Mouse (Mus musculus): ENCODE results near the gene Prmt8. TPM values are rescaled to one million over a fixed set of nuclear protein-coding genes. Genes with fewer than 3 reads are reported as not detected.
A peak's percentile ranks its signal among the peaks of the same experiment; 100 is the strongest.

The Prmt8 gene
- polyA plus RNA-seq (2015; fragmentation: Nextera tagmentation; extraction: Ambion mirVana) = 0.05 and 0.10 TPM in 2 replicates

- H3K27me3 ChIP-seq = peaks cover 87% of the 10 kb centered on the region
- no peaks in the 10 kb centered on the region for H3K9me3 ChIP-seq (replicated peaks)
- peak within 1 kb of the TSS; percentile 89 for H3K4me2 ChIP-seq
- no peak within 1 kb of the TSS for H3K27ac ChIP-seq
- 1% methylated on average over 28 of the region's 42 CpGs for WGBS
- H3K9ac ChIP-seq = no peak within 1 kb of the TSS
- no peak for ATAC-seq (replicated peaks; ENCODE audit: low FRiP score)
- H3K4me3 ChIP-seq (replicated peaks) = peak within 1 kb of the TSS; percentile 45
- H3K4me1 ChIP-seq = peaks cover 40% of the 10 kb centered on the region
- no peaks in the 10 kb centered on the region for H3K36me3 ChIP-seq
Measured at GRCm38 (mm10) chr6:127769275-127770156, at the start of gene Prmt8. Gene Prmt8, minus strand, starts transcription at chr6:127769472.

DNA sequence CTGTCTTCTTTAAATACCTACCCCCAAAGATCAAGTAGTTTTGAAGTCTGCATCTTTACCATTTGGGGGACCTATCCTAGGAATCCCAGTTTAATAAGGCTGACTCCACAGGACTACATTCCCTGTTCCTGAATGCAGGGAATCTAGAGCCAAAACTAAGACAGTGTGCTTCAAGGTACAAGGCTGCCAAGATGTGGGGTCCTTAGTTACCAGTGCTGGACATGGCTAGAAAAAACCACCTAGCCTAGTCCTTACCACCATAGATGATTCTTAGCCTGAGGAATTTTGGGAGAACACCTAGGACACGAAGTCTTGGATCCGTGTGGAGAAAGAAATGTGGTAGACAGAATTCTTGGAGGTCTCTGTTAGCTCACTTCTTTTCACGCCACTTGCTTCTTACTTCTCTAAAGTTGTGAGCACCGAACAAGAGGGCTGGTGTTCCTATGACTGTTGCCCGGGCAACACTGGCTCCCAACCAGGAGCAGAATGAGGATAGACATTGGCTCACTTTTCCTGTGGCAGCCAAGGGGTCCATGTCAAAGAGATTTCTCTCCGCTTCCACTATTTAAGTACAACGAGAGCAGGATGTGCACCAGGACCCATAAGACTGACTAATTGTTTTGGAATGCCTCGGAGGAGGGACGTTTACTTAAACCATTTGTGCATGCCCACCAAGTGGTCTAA lies 33.9 kb upstream of the Prmt8 start:
- Histone ChIP-seq H3K4me1 (0 out of 2 replicates have a peak, but pooled peaks cover 8% of the 10 kb centered on the region), H3K27ac (no peak overlapping the region), H3K27me3 (no peaks in the 10 kb centered on the region), H3K4me2 (no peak overlapping the region), H3K4me3 (replicated peaks) (no peak overlapping the region), H3K9ac (no peak overlapping the region), H3K9me3 (replicated peaks) (no peaks in the 10 kb centered on the region), H3K36me3 (no peaks in the 10 kb centered on the region)
- ATAC-seq (replicated peaks; ENCODE audit: low FRiP score) = no peak
- WGBS = 69% methylated on average over 9 of the region's 9 CpGs

- Histone ChIP-seq H3K9me3 (replicated peaks) (no peaks in the 10 kb centered on the region), H3K4me1 (0 out of 2 replicates have a peak, but pooled peaks cover 8% of the 10 kb centered on the region), H3K4me3 (replicated peaks) (no peak overlapping the region), H3K9ac (no peak overlapping the region), H3K4me2 (no peak overlapping the region), H3K27ac (no peak overlapping the region), H3K36me3 (no peaks in the 10 kb centered on the region), H3K27me3 (no peaks in the 10 kb centered on the region)
- ATAC-seq (replicated peaks; ENCODE audit: low FRiP score) = no peak
- WGBS = 48% methylated on average over 12 of the region's 12 CpGs
Measured at GRCm38 (mm10) chr6:127802211-127802610, 32.9 kb upstream of the Prmt8 start.

DNA sequence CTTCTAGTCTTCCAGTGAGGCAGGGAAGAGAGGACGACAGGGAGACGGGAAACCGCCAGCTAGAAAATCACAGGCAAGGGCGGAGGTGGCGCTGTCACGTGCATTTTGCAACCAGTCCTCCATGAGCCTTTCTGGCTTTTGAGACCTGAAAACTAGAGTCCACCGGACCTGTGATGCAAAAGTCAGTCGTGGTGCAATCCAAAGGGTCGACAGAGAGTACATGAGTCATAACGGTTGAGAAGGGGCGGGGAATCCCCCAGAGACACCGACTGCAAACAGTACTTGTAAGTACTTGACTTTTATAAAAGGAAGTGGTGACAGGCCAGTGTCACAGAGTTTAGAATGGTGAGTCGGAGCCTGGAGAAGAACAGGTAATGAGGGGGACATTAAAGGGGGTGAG lies 20.8 kb upstream of the Prmt8 start:
- ATAC-seq (replicated peaks; ENCODE audit: low FRiP score) = no peak
- H3K27me3 ChIP-seq = peaks cover 4% of the 10 kb centered on the region; the same call in 1 of the 2 replicates
- peaks cover 4% of the 10 kb centered on the region; the same call in 1 of the 2 replicates for H3K4me1 ChIP-seq
- no peaks in the 10 kb centered on the region for H3K36me3 ChIP-seq
- no peak overlapping the region for H3K4me2 ChIP-seq
- H3K4me3 ChIP-seq (replicated peaks) = no peak overlapping the region
- H3K9me3 ChIP-seq (replicated peaks) = no peaks in the 10 kb centered on the region
- WGBS = 63% methylated on average over 13 of the region's 13 CpGs
- no peak overlapping the region for H3K9ac ChIP-seq
- H3K27ac ChIP-seq = no peak overlapping the region

DNA sequence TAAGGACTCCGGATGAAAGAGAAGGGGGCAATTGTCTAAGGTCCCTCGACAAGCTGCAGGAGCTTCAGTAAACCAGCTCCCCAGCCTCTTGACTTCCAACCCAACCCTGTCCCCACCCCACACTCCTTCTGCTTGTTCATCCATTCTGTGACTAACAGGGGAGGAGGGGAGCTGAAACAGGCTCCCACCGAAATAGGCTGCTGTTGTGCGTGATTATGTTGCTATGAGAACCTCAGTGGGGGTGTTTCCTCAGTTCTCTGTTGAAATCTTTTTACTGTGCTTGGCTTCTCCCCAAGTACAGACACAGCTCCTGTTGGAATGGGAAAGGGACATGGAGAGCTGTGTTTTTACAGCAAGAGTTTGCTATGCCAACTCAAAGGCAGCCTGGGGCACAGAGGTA lies 1.5 kb upstream of the Prmt8 start:
- Histone ChIP-seq H3K4me3 (replicated peaks) (no peak overlapping the region), H3K4me2 (no peak overlapping the region), H3K9ac (no peak overlapping the region), H3K36me3 (no peaks in the 10 kb centered on the region), H3K27ac (no peak overlapping the region), H3K4me1 (peaks cover 39% of the 10 kb centered on the region), H3K27me3 (peaks cover 74% of the 10 kb centered on the region), H3K9me3 (replicated peaks) (no peaks in the 10 kb centered on the region)
- no peak for ATAC-seq (replicated peaks; ENCODE audit: low FRiP score)
- 46% methylated on average over 4 of the region's 4 CpGs for WGBS

- no peak overlapping the region for H3K9ac ChIP-seq
- H3K9me3 ChIP-seq (replicated peaks) = no peaks in the 10 kb centered on the region
- ATAC-seq (replicated peaks; ENCODE audit: low FRiP score) = no peak
Measured at GRCm38 (mm10) chr6:127768621-127769274, 524 bp downstream of the Prmt8 start.

DNA sequence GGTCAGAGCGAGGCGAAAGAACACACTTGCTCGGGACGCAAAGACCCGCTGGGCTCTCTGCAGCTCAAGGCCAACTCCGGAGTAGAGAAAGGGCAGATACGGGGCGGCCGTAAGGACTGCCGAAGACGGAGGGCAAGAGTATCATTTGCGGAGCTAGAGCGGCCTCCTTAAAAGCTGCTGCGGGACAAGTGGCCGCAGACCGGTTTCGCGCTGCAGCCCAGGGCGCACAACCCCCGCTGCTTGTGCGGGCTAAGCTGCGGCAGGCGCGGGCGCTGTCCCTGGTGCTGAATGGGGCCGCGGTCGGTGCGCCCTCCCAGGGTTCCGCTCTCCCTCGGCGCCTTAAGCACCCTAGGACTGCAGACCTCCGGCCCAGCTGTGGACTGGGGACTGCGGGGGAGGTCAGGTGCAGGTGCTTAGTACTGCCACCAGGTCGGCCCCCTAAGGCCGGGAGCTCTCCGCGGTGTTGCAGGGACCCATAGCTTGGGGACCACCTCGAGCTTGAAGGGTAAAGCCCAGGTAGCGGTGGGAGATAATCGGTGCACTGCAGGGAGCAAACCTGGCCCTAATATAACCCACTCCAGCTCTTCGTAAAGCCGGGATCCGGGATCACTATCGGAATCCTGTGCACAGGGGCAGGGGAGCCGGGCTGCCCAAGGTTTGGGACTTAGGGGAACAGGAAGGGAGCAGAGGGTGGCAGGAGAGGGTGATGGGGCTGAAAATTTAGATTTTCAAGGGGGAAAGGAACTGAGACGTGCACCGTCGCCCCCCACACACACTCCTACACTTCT lies 1.4 kb downstream of the Prmt8 start:
- Histone ChIP-seq H3K27ac (no peak overlapping the region), H3K36me3 (no peaks in the 10 kb centered on the region), H3K9me3 (replicated peaks) (no peaks in the 10 kb centered on the region), H3K4me3 (replicated peaks) (peak overlapping the region; percentile 45), H3K4me2 (peak overlapping the region; percentile 89), H3K4me1 (peaks cover 40% of the 10 kb centered on the region), H3K9ac (no peak overlapping the region), H3K27me3 (peaks cover 98% of the 10 kb centered on the region)
- ATAC-seq (replicated peaks; ENCODE audit: low FRiP score) = peak; percentile 77
- under 1% methylated on average over 49 of the region's 49 CpGs for WGBS

More at GRCm38 (mm10) chr6:127768621-127769274, 524 bp downstream of the Prmt8 start:
- WGBS = under 1% methylated on average over 62 of the region's 64 CpGs
- Histone ChIP-seq H3K4me2 (peak overlapping the region; percentile 89), H3K36me3 (no peaks in the 10 kb centered on the region), H3K27ac (no peak overlapping the region), H3K27me3 (peaks cover 92% of the 10 kb centered on the region), H3K4me3 (replicated peaks) (peak overlapping the region; percentile 45), H3K4me1 (peaks cover 40% of the 10 kb centered on the region)

- 2% methylated on average over 18 of the region's 18 CpGs for WGBS
Measured at GRCm38 (mm10) chr6:127767201-127767705, 2.0 kb downstream of the Prmt8 start.

DNA sequence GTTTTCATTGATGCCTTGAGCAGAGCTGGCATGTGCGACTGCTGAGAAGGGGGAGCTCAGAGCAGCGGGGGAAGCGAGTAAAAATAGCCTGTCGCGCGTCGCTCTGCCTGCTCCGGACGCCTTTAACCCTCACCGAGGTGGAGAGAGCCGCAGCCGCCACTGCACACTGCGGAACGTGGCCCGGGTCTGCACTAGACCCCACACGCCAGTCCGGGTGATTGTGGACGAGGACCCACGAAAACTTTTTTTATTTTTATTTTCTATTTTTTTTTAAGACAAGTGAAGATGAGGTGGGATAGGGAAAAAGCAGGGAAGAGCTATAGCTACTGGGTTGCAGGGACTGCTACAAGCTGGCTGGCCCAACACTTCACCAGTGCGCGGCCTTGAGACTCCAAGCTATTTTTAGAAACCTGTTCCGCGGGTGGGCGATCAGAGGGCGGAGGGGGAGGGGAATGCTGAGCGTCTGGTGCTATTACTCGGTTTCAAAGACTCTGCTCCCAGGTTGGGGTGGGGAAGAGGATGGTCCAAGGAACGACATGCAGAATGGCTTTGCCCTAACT lies 2.6 kb downstream of the Prmt8 start:
- under 1% methylated on average over 28 of the region's 28 CpGs for WGBS
- H3K9ac ChIP-seq = no peak overlapping the region
- H3K4me1 ChIP-seq = peaks cover 40% of the 10 kb centered on the region
- H3K36me3 ChIP-seq = no peaks in the 10 kb centered on the region
- no peak overlapping the region for H3K27ac ChIP-seq
- H3K4me2 ChIP-seq = peak overlapping the region; percentile 89
- no peak for ATAC-seq (replicated peaks; ENCODE audit: low FRiP score)
- no peaks in the 10 kb centered on the region for H3K9me3 ChIP-seq (replicated peaks)
- peak overlapping the region; percentile 5 for H3K4me3 ChIP-seq (replicated peaks)
- peaks cover 89% of the 10 kb centered on the region for H3K27me3 ChIP-seq

More at GRCm38 (mm10) chr6:127767201-127767705, 2.0 kb downstream of the Prmt8 start:
- no peak for ATAC-seq (replicated peaks; ENCODE audit: low FRiP score)
- Histone ChIP-seq H3K36me3 (no peaks in the 10 kb centered on the region), H3K4me2 (peak overlapping the region; percentile 89), H3K4me1 (peaks cover 40% of the 10 kb centered on the region), H3K9me3 (replicated peaks) (no peaks in the 10 kb centered on the region), H3K4me3 (replicated peaks) (peak overlapping the region; percentile 45; the same call in 1 of the 2 replicates), H3K27me3 (peaks cover 94% of the 10 kb centered on the region), H3K27ac (no peak overlapping the region), H3K9ac (no peak overlapping the region)

DNA sequence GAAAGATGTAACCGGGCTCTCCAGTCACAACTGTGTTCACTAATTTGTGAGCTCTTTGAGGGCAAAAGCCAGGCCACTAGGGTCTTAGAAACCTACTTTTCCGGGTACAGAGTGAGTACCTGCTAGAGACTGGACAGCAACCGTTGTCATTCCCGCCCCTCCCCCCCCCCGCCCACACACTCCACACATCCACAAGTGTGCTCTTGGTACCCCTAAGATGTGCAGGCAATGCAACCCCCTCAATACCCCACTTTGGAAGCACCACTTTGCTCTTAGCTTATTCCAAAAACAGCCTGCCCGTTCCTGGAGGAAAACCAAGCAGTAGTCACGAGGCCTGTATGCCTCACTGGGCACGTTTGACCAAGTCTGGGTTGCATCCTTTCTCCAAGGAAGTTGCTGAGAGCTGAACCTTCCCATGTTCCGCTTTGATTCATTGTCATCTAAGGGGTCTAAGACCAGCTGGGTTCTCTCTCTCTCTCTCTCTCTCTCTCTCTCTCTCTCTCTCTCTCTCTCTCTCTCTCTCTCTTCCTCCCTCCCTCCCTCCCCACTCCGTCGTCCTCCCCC lies 3.1 kb downstream of the Prmt8 start:
- H3K36me3 ChIP-seq = no peaks in the 10 kb centered on the region
- no peaks in the 10 kb centered on the region for H3K9me3 ChIP-seq (replicated peaks)
- no peak overlapping the region for H3K27ac ChIP-seq
- H3K27me3 ChIP-seq = peaks cover 83% of the 10 kb centered on the region
- 9% methylated on average over 9 of the region's 11 CpGs for WGBS
- no peak overlapping the region for H3K4me3 ChIP-seq (replicated peaks)
- ATAC-seq (replicated peaks; ENCODE audit: low FRiP score) = no peak; the same call in 1 of the 2 replicates
- no peak overlapping the region for H3K9ac ChIP-seq
- peaks cover 40% of the 10 kb centered on the region for H3K4me1 ChIP-seq
- peak overlapping the region; percentile 89 for H3K4me2 ChIP-seq
